ENCODE assay signal across 20 mouse cellular contexts in genomic region chr12:17357795-17358194, GRCm38 (mm10). TPM values are rescaled to one million over a fixed set of nuclear protein-coding genes. Genes with fewer than 3 reads are reported as not detected.
"Had no signal": no experiment of that assay in that cellular context is flagged by ENCODE, and none has a peak within 500 bp of the region (broad histone marks: within the 10 kb centered on the region; RNA-seq: fewer than 3 reads in every experiment).

No protein-coding gene starts in this region.

- H3K4me3 ChIP-seq: neural tube, embryonic 13.5 days; neural tube, embryonic 15.5 days; stomach, embryonic 15.5 days had no signal

- H3K9ac ChIP-seq: neural tube, embryonic 13.5 days; neural tube, embryonic 15.5 days; stomach, embryonic 15.5 days had no signal

- H3K27ac ChIP-seq: neural tube, embryonic 13.5 days; neural tube, embryonic 15.5 days; stomach, embryonic 15.5 days; stomach, postnatal 0 days had no signal

- DNase-seq: retina, postnatal 1 day; right cerebral cortex, adult 18-20 months; right cerebral cortex, postnatal 14 days; right cerebral cortex, postnatal 25 days; right cerebral cortex, postnatal 4 days; spleen, adult 18-20 months; thymus, adult 18-20 months; thymus, adult 2 months; thymus, postnatal 14 days; thymus, postnatal 25 days; thymus, postnatal 36 days; thymus, postnatal 4 days had no signal

- H3K4me1 ChIP-seq: neural tube, embryonic 15.5 days; stomach, embryonic 15.5 days had no signal

- H3K4me2 ChIP-seq: neural tube, embryonic 13.5 days; neural tube, embryonic 15.5 days; stomach, embryonic 15.5 days had no signal

- H3K9me3 ChIP-seq: neural tube, embryonic 13.5 days; neural tube, embryonic 15.5 days; stomach, embryonic 15.5 days had no signal

- H3K27me3 ChIP-seq: neural tube, embryonic 13.5 days; neural tube, embryonic 15.5 days; stomach, embryonic 15.5 days had no signal

RNA-seq across cellular contexts. Expression of gene Atp6v1c2, which starts 28.6 kb away (rescaled TPM):
- total RNA-seq: neutrophil, adult 5-6 weeks had no signal
- polyA plus RNA-seq: small intestine, adult 2 months; spleen, adult 2 months; urinary bladder, adult 2 months had no signal
